Mouse (Mus musculus) ovary, adult 18-20 months (tissue): ENCODE results near the gene Kat8.
"Not testable (repeated sequence)": the region's sequence is repeated elsewhere in the genome, so short reads cannot be mapped to it uniquely, and the experiment has no call there.

Experiments used
- DNase-seq: peaks from one replicate; pipeline ENCODE4 v3.0.0; 2022; ENCODE audit warnings: low spot score, mixed read lengths

Gene Kat8

DNA sequence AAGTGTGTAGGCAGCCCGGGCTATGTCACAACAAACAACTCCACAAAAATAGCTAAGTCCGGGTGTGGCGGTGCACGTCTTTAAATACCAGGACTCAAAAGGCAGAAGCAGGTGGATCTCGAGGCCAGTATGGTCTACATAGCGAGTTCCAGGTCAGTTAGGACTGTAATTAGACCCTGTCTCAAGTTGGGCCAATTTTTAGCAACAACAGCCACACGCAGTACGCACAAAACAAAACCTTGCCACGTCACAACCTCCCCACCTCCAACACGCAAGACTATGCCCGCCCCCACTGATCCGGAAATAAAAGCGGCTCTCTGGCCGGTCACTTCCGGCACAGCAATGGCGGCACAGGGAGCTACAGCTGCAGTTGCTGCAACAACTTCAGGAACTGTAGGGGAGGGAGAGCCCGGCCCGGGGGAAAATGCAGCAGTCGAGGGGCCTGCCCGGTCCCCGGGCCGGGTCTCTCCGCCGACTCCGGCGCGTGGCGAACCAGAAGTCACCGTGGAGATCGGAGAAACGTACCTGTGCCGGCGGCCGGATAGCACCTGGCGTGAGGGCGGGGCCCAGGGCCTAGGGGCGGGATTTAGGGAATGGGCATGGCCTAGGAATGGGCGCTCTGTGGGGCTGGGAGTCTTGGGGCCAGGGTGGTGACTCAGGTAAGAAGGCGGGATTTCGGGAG, at the start of gene Kat8:
TSS of gene Kat8 (plus strand) at position 327 of the 682 bp plus-strand sequence.
- peak; percentile 79 for DNase-seq

GRCm38 (mm10) chr7:127866434-127866833, 45.9 kb upstream of the Kat8 start:
- DNase-seq: no peak

- no peak for DNase-seq
Measured at GRCm38 (mm10) chr7:127867641-127868040, 44.7 kb upstream of the Kat8 start.

- no peak for DNase-seq
Measured at GRCm38 (mm10) chr7:127869149-127869810, 43.0 kb upstream of the Kat8 start.

DNA sequence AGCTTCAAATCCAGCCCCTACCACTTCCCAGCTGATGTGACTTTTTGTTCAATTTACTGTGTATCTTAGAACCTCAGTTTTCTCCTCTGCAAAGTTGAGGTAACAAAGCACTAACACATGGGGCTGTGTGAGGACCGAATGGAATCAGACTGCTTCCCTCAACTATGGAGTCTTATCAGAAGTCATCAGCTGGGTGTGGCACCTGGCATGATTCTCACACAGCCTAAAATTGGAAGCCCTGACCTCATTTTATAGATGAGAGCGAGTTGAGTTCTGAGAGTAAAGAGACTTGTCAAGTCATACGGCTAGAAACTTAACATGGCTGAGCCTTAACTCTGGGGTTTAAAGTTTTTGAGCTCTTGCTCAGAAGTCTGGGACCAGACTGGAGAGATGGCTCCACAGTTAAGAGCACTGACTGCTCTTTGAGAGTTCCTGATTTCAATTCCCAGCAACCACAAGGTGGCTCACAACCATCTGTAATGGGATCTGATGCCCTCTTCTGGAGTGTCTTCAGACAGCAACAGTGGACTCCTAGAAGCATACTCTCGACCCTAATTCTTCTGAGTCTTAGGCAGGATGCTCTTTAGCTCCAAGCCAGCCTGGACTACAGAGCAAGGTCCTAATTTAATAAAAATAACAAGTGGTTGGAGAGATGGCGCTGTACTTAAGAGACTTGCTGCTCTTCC, 42.0 kb upstream of the Kat8 start:
- DNase-seq: no peak

- no peak for DNase-seq
Measured at GRCm38 (mm10) chr7:127874812-127875626, 37.3 kb upstream of the Kat8 start.

DNA sequence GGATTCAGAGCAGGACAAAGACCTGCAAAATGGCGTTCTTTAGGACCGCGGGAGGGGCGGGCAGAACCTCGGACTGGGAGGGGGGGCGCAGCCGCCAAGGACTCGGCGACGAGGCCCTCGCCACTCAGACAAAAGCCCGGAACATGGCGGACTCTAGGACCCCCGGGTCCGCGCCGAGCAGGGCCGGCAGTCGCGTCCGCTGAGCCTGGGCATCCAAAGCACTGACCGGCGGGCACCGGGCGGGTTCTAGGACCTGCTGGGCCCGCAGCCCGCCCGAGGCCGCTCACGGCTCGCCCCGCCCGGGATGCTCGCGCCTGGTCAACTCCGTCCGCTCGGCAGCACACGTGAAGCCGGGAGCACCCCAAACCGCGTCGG, 36.7 kb upstream of the Kat8 start:
- peak; percentile 92 for DNase-seq

GRCm38 (mm10) chr7:127876041-127876466, 36.3 kb upstream of the Kat8 start, which contains the start of gene Zfp646:
Gene Zfp646, plus strand, starts transcription at chr7:127876221.
- peak; percentile 63 for DNase-seq

DNA sequence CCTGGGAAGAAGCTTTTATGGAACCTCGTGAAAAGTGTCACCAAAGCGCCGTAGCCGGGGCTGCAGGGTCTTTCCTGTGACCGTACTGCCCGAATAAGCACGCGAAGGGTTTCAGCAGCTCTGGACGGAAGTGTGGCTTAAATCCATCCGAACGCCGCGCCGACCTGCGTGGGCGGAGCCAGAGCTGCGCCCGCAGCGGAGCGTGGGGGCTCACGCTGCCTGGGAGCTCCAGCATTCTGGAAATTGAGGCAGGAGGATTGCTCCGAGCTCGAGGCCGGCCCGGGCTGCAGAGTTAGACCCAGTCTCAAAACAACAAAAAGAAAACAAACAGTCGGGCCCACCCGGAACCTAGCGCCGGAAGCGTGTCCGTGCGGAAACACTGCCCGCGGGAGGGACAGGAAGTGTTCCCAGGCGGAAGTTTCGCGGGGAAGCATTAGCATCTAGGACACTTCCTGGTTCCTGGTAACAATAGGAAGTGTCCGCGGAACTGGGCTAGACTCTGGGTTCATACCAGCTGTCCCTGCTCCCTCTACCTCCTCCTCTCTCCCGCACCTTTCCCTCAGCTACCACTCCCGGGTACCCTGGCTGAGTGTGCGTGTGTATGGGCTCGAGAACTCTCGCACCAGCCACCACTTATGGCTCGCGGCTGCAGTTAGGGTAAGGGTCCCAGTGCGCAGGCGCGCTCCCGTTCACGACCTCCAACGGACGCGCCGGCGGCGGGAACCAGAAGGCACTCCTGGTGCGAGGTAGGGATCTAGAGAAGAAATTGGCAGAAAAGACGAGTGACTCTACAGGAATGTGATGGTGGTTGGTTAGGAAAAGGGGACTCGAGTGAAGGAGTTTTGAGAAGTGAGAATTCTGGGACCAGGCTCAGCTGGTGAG, 35.6 kb upstream of the Kat8 start, which contains the start of gene Zfp668:
TSS of gene Zfp668 (minus strand) at position 362 of the 882 bp plus-strand sequence.
- peak; percentile 79 for DNase-seq

DNA sequence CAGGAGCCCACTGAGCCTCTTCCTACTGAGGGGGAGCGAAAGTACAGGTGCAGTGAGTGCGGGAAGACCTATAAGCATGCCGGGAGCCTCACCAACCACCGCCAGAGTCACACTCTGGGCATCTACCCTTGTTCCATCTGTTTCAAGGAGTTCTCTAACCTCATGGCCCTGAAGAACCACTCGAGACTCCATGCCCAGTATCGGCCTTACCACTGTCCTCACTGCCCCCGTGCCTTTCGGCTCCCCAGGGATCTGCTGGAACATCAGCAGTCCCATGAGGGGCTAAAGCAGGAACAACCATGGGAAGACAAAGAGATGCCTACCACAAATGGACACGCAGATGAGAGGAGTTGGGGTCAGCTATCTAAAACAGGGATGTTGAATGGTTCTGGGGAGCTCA, 33.0 kb upstream of the Kat8 start:
- no peak for DNase-seq

GRCm38 (mm10) chr7:127880431-127880830, 31.9 kb upstream of the Kat8 start:
- DNase-seq: no peak

DNA sequence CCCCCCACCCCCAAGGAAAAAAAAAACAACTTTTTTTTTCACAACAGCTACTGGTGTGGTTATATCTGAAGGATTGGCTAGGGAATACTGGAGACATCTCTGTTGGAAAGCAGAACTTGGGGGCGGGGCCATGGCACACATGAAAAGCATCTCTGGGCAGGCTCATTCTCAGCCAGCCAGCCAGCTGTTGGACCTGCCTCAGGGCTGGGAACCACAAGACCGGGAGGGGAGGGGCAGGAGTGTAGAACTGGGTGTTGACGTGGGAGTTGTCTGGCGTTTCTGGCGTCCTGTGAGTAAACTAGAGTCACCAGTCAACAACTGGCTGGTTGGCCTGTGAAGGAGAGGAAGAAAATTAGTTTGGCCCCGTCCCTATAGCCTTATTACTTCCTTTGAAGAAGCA, 26.4 kb upstream of the Kat8 start:
- DNase-seq: peak; percentile 49

DNA sequence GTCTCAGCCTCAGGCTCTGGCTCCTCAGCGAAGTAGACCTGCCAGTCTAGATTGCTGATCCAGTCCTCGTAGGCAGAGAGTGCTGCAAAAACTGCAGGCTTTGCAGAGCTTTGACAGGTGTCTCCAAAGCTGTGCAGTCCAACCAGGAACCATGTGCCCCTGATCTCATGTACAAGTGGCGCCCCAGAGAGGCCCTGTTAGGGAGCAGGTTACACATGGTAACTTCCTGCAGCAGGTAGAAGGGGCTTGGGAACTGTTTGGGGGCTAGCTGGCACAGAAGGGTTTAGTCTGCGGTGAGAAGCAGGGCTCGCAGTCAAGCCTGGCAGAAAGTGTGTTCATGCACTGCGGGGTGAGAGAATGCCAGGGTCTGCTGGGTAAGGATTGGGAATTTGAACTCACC, 25.8 kb upstream of the Kat8 start:
- no peak for DNase-seq

DNA sequence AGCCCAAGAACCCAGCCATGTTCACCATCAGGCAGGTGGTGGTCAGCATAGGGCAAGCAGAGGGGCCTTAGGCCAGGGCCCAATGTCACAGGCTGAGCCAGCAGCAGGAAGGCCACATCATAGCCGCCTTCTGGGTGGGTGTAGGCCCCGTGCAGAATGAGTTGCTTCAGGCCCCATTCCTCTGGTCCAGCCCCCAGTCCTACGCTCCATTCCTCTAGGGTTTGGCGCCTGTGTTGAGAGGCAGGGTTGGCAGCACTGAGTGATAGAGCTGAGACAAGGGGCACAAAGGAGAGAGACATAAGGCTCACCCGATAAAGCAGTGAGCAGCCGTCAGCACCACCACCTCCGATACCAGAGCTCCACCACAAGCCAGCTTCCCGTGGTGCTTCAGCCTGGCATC, 25.1 kb upstream of the Kat8 start:
- no peak for DNase-seq

- DNase-seq: no peak
Measured at GRCm38 (mm10) chr7:127887781-127888180, 24.5 kb upstream of the Kat8 start.

- DNase-seq: no peak
Measured at GRCm38 (mm10) chr7:127888821-127889220, 23.5 kb upstream of the Kat8 start.

DNA sequence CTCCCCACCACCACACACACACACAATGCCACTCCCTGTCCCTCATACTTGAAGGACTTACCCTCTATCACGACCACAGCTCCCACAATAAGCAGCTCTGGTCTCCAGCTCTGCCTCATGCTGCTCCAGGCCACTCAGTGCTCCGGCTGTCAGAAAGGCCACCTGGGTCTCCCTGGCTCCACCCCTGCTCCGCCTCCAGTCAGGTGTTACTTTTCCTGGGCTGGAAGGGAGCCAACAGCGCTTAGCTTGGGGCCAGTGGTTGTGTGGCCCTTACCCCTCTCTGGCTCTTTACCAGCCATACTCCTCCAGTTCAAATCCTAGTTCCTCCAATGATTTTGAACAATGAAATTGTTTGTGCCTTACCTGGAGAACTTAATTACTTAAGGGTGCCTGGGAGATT, 21.5 kb upstream of the Kat8 start, which contains the start of gene Prss53:
TSS of gene Prss53 (minus strand) at position 173 of the 400 bp plus-strand sequence.
- no peak for DNase-seq

DNA sequence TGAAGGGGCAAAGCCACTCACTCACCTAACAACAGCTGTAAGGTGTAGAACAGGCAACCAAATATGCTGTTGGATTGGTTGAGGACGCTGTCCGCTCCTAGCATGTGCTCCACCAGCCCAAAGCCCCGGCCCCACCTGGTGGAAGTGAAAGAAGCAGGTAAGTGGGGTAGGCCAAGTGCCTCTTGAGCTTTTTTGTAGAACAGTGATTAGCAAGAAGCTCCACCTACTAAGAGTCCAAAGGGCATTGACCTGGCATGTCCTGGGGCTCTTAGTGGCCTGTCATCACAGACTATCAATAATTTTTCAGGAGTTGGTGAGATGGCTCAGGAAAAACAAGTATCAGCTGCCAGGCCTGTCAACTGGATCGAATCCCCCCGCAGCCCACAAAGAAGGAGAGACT, 17.8 kb upstream of the Kat8 start:
- DNase-seq: no peak

GRCm38 (mm10) chr7:127895442-127895841, 16.9 kb upstream of the Kat8 start, which contains the start of the genes Gm21974 and Vkorc1:
Gene Gm21974, minus strand, starts transcription at chr7:127895454.
Gene Vkorc1, minus strand, starts transcription at chr7:127895617.
- DNase-seq: peak; percentile 96

- DNase-seq: not testable (repeated sequence)
Measured at GRCm38 (mm10) chr7:127895891-127896290, 16.4 kb upstream of the Kat8 start.

- no peak for DNase-seq
Measured at GRCm38 (mm10) chr7:127896384-127896783, 15.9 kb upstream of the Kat8 start.
